In genomic region chr8:70657214-70657613, GRCm38 (mm10) we compare ENCODE assay signal across 18 mouse cellular contexts. TPM values are rescaled to one million over a fixed set of nuclear protein-coding genes. Genes with fewer than 3 reads are reported as not detected.
DNase-seq lines count a peak whose midpoint lies in the region; ATAC-seq and TF ChIP-seq lines count a peak whose summit lies in the region.
"Had no signal": no experiment of that assay in that cellular context is flagged by ENCODE, and none has a peak within 500 bp of the region (broad histone marks: within the 10 kb centered on the region; RNA-seq: fewer than 3 reads in every experiment).

No protein-coding gene starts in this region.

- no peaks in the 10 kb centered on the region for H3K9me3 ChIP-seq in kidney, postnatal 0 days (replicated peaks; ENCODE audit: low read length)
- H3K9me3 ChIP-seq in embryonic facial prominence, embryonic 13.5 days: no peaks in the 10 kb centered on the region
- no peaks in the 10 kb centered on the region for H3K9me3 ChIP-seq in hindbrain, embryonic 12.5 days (replicated peaks)
- H3K9me3 ChIP-seq in midbrain, embryonic 14.5 days (ENCODE audit: control insufficient read depth, low read length): no peaks in the 10 kb centered on the region
- H3K9me3 ChIP-seq: embryonic facial prominence, embryonic 15.5 days; heart, embryonic 10.5 days had no signal

- no peak for TF ChIP-seq CTCF in kidney, postnatal 0 days (IDR thresholded peaks at IDR 0.05; ENCODE audit: low read depth)

- ATAC-seq in kidney, postnatal 0 days (replicated peaks; ENCODE audit: low FRiP score, low read depth): no peak
- no peak for ATAC-seq in embryonic facial prominence, embryonic 13.5 days (ENCODE audit: insufficient number of reproducible peaks, insufficient read depth, low FRiP score, low TSS enrichment, low read depth)
- ATAC-seq in hindbrain, embryonic 12.5 days (ENCODE audit: low FRiP score): no peak
- no peak for ATAC-seq in midbrain, embryonic 14.5 days (ENCODE audit: low FRiP score, low TSS enrichment)

- peaks cover 17% of the 10 kb centered on the region for H3K4me1 ChIP-seq in kidney, postnatal 0 days (replicated peaks; ENCODE audit: insufficient read depth, low read length)
- peaks cover 27% of the 10 kb centered on the region for H3K4me1 ChIP-seq in embryonic facial prominence, embryonic 13.5 days
- H3K4me1 ChIP-seq in hindbrain, embryonic 12.5 days: peaks cover 58% of the 10 kb centered on the region
- peaks cover 24% of the 10 kb centered on the region for H3K4me1 ChIP-seq in midbrain, embryonic 14.5 days (ENCODE audit: control insufficient read depth, insufficient read depth, low read length)

- no peaks in the 10 kb centered on the region for H3K27me3 ChIP-seq in kidney, postnatal 0 days (ENCODE audit: insufficient read depth, low read length)
- H3K27me3 ChIP-seq in embryonic facial prominence, embryonic 13.5 days: no peaks in the 10 kb centered on the region
- H3K27me3 ChIP-seq in hindbrain, embryonic 12.5 days: no peaks in the 10 kb centered on the region
- H3K27me3 ChIP-seq in midbrain, embryonic 14.5 days (ENCODE audit: control insufficient read depth, insufficient read depth, low read length): no peaks in the 10 kb centered on the region
- H3K27me3 ChIP-seq: embryonic facial prominence, embryonic 15.5 days had no signal

- peak overlapping the region; percentile 72; the same call in 1 of the 2 replicates for H3K4me2 ChIP-seq in kidney, postnatal 0 days (ENCODE audit: low read length)
- no peak overlapping the region for H3K4me2 ChIP-seq in embryonic facial prominence, embryonic 13.5 days
- H3K4me2 ChIP-seq in hindbrain, embryonic 12.5 days (replicated peaks): peak overlapping the region; percentile 74
- peak overlapping the region; percentile 88 for H3K4me2 ChIP-seq in midbrain, embryonic 14.5 days (ENCODE audit: low read length)

- H3K36me3 ChIP-seq in kidney, postnatal 0 days (ENCODE audit: insufficient read depth, low read length): peaks cover 26% of the 10 kb centered on the region
- H3K36me3 ChIP-seq in embryonic facial prominence, embryonic 13.5 days: peaks cover 45% of the 10 kb centered on the region
- peaks cover 11% of the 10 kb centered on the region for H3K36me3 ChIP-seq in hindbrain, embryonic 12.5 days
- peaks cover 12% of the 10 kb centered on the region for H3K36me3 ChIP-seq in midbrain, embryonic 14.5 days (ENCODE audit: control insufficient read depth, insufficient read depth, low read length)

- H3K4me3 ChIP-seq in kidney, postnatal 0 days (replicated peaks; ENCODE audit: low read depth, low read length): no peak overlapping the region
- H3K4me3 ChIP-seq in embryonic facial prominence, embryonic 13.5 days: no peak overlapping the region
- peak overlapping the region; percentile 82 for H3K4me3 ChIP-seq in hindbrain, embryonic 12.5 days
- no peak overlapping the region for H3K4me3 ChIP-seq in midbrain, embryonic 14.5 days (replicated peaks; ENCODE audit: low read depth, low read length)
- H3K4me3 ChIP-seq: embryonic facial prominence, embryonic 15.5 days; gastrocnemius, adult 2 months; heart, embryonic 10.5 days had no signal

- no peak for DNase-seq in kidney, postnatal 0 days (ENCODE audit: low spot score)
- no peak for DNase-seq in kidney, adult 8-10 months
- no peak for DNase-seq in midbrain, embryonic 14.5 days
- no peak for DNase-seq in urinary bladder, postnatal 4 days (ENCODE audit: low spot score in 2 of 2)
- DNase-seq in urinary bladder, postnatal 14 days (ENCODE audit: low spot score): no peak
- DNase-seq in layer of hippocampus, adult 9-11 months: no peak
- DNase-seq: cerebellum, adult 18-20 months; gastrocnemius, adult 2 months; kidney, adult 11 months; right cerebral cortex, postnatal 14 days; thymus, postnatal 14 days had no signal

- H3K9ac ChIP-seq in kidney, postnatal 0 days (ENCODE audit: low read depth, low read length): no peak overlapping the region
- H3K9ac ChIP-seq in embryonic facial prominence, embryonic 13.5 days: 0 out of 2 replicates have a peak overlapping the region, but pooled peaks have one; percentile 88
- H3K9ac ChIP-seq in hindbrain, embryonic 12.5 days: peak overlapping the region; percentile 90
- H3K9ac ChIP-seq in midbrain, embryonic 14.5 days (replicated peaks; ENCODE audit: low read length): no peak overlapping the region
- H3K9ac ChIP-seq: embryonic facial prominence, embryonic 15.5 days; liver, embryonic 14.5 days had no signal

- H3K27ac ChIP-seq in kidney, postnatal 0 days: no peak overlapping the region
- H3K27ac ChIP-seq in embryonic facial prominence, embryonic 13.5 days: no peak overlapping the region
- H3K27ac ChIP-seq in hindbrain, embryonic 12.5 days: peak overlapping the region; percentile 90
- H3K27ac ChIP-seq in midbrain, embryonic 14.5 days (replicated peaks; ENCODE audit: low read depth, low read length): peak overlapping the region; percentile 75
- H3K27ac ChIP-seq: embryonic facial prominence, embryonic 15.5 days; gastrocnemius, adult 2 months; liver, embryonic 14.5 days; macrophage had no signal

- 90% methylated on average over 3 of the region's 3 CpGs for WGBS in kidney, postnatal 0 days
- WGBS in embryonic facial prominence, embryonic 13.5 days: 94% methylated on average over 3 of the region's 3 CpGs
- WGBS in hindbrain, embryonic 12.5 days: 98% methylated on average over 3 of the region's 3 CpGs
- 94% methylated on average over 3 of the region's 3 CpGs for WGBS in midbrain, embryonic 14.5 days

RNA-seq across cellular contexts. Expression of gene Pgpep1, which starts 3.0 kb away (rescaled TPM):
- polyA plus RNA-seq in kidney, postnatal 0 days (2015; fragmentation: Nextera tagmentation; extraction: Ambion mirVana): 84.2 and 87.5 TPM in 2 replicates
- 50.5 and 63.1 TPM in 2 replicates for polyA plus RNA-seq in embryonic facial prominence, embryonic 13.5 days (2015; fragmentation: Nextera tagmentation; extraction: Ambion mirVana)
- polyA plus RNA-seq in hindbrain, embryonic 12.5 days (2016; fragmentation: Nextera tagmentation; extraction: Ambion mirVana): 101 and 125 TPM in 2 replicates
- polyA plus RNA-seq in midbrain, embryonic 14.5 days (2014; fragmentation: Nextera tagmentation; extraction: Ambion mirVana): 86.9 and 95.8 TPM in 2 replicates

RNA-seq across cellular contexts. Expression of gene Lsm4, which starts 15.8 kb away (rescaled TPM):
- polyA plus RNA-seq in kidney, postnatal 0 days (2015; fragmentation: Nextera tagmentation; extraction: Ambion mirVana): 243 and 281 TPM in 2 replicates
- polyA plus RNA-seq in embryonic facial prominence, embryonic 13.5 days (2015; fragmentation: Nextera tagmentation; extraction: Ambion mirVana): 248 and 270 TPM in 2 replicates
- polyA plus RNA-seq in hindbrain, embryonic 12.5 days (2016; fragmentation: Nextera tagmentation; extraction: Ambion mirVana): 227 and 231 TPM in 2 replicates
- polyA plus RNA-seq in midbrain, embryonic 14.5 days (2014; fragmentation: Nextera tagmentation; extraction: Ambion mirVana): 175 and 201 TPM in 2 replicates

RNA-seq across cellular contexts. Expression of gene Gdf15, which starts 25.0 kb away (rescaled TPM):
- 3.0 and 3.2 TPM in 2 replicates for polyA plus RNA-seq in kidney, postnatal 0 days (2015; fragmentation: Nextera tagmentation; extraction: Ambion mirVana)
- 0.14 and 0.22 TPM in 2 replicates for polyA plus RNA-seq in embryonic facial prominence, embryonic 13.5 days (2015; fragmentation: Nextera tagmentation; extraction: Ambion mirVana)
- polyA plus RNA-seq in hindbrain, embryonic 12.5 days (2016; fragmentation: Nextera tagmentation; extraction: Ambion mirVana): 0.15 and 0.17 TPM in 2 replicates
- polyA plus RNA-seq in midbrain, embryonic 14.5 days (2014; fragmentation: Nextera tagmentation; extraction: Ambion mirVana): 0.16 and 0.20 TPM in 2 replicates

RNA-seq across cellular contexts. Expression of gene Lrrc25, which starts 41.3 kb away (rescaled TPM):
- polyA plus RNA-seq in kidney, postnatal 0 days (2015; fragmentation: Nextera tagmentation; extraction: Ambion mirVana): 1.9 and 2.8 TPM in 2 replicates
- 1.9 TPM in 2 replicates for polyA plus RNA-seq in embryonic facial prominence, embryonic 13.5 days (2015; fragmentation: Nextera tagmentation; extraction: Ambion mirVana)
- 0.79 and 1.1 TPM in 2 replicates for polyA plus RNA-seq in hindbrain, embryonic 12.5 days (2016; fragmentation: Nextera tagmentation; extraction: Ambion mirVana)
- 0.34 and 1.1 TPM in 2 replicates for polyA plus RNA-seq in midbrain, embryonic 14.5 days (2014; fragmentation: Nextera tagmentation; extraction: Ambion mirVana)
- polyA plus RNA-seq: C2C12 had no signal

RNA-seq across cellular contexts. Expression of gene Jund, which starts 41.5 kb away (rescaled TPM):
- 72.4 and 98.1 TPM in 2 replicates for polyA plus RNA-seq in kidney, postnatal 0 days (2015; fragmentation: Nextera tagmentation; extraction: Ambion mirVana)
- 54.7 and 68.5 TPM in 2 replicates for polyA plus RNA-seq in embryonic facial prominence, embryonic 13.5 days (2015; fragmentation: Nextera tagmentation; extraction: Ambion mirVana)
- polyA plus RNA-seq in hindbrain, embryonic 12.5 days (2016; fragmentation: Nextera tagmentation; extraction: Ambion mirVana): 186 and 217 TPM in 2 replicates
- polyA plus RNA-seq in midbrain, embryonic 14.5 days (2014; fragmentation: Nextera tagmentation; extraction: Ambion mirVana): 104 and 119 TPM in 2 replicates

Comparison
In these comparisons a context has a peak if more than half of its experiments do, and no peak if none do; other contexts are left out.
1. H3K27ac ChIP-seq: peak in hindbrain, embryonic 12.5 days (single experiment) and midbrain, embryonic 14.5 days (single experiment); none in kidney, postnatal 0 days (single experiment) and embryonic facial prominence, embryonic 13.5 days (single experiment).
2. H3K9ac ChIP-seq: peak in embryonic facial prominence, embryonic 13.5 days (single experiment) and hindbrain, embryonic 12.5 days (single experiment); none in kidney, postnatal 0 days (single experiment) and midbrain, embryonic 14.5 days (single experiment).